8 mouse cellular contexts compared by ENCODE assay signal in genomic region chr19:25400212-25400913, GRCm38 (mm10).
DNase-seq lines count a peak whose midpoint lies in the region; ATAC-seq and TF ChIP-seq lines count a peak whose summit lies in the region.

No protein-coding gene starts in this region.

- H3K36me3 ChIP-seq in spleen, adult 2 months (ENCODE audit: control insufficient read depth, insufficient read depth, low read length) = no peaks in the 10 kb centered on the region
- H3K36me3 ChIP-seq in hindbrain, embryonic 11.5 days (ENCODE audit: control insufficient read depth, insufficient read depth, low read length) = no peaks in the 10 kb centered on the region
- no peaks in the 10 kb centered on the region for H3K36me3 ChIP-seq in limb, embryonic 13.5 days

- no peak overlapping the region for H3K4me3 ChIP-seq in spleen, adult 2 months (ENCODE audit: extremely low read depth, insufficient read depth, insufficient read length)
- H3K4me3 ChIP-seq in hindbrain, embryonic 11.5 days (ENCODE audit: low read depth, low read length) = no peak overlapping the region
- no peak overlapping the region for H3K4me3 ChIP-seq in limb, embryonic 13.5 days

- TF ChIP-seq CTCF in spleen, adult 2 months (IDR thresholded peaks at IDR 0.05; ENCODE audit: extremely low read depth, insufficient read depth, insufficient read length, insufficient replicate concordance) = no peak

- H3K4me1 ChIP-seq in spleen, adult 2 months (ENCODE audit: control insufficient read depth, insufficient read depth, insufficient read length) = no peaks in the 10 kb centered on the region
- H3K4me1 ChIP-seq in hindbrain, embryonic 11.5 days (replicated peaks; ENCODE audit: control insufficient read depth, insufficient read depth, low read length) = peaks cover 8% of the 10 kb centered on the region
- peaks cover 88% of the 10 kb centered on the region for H3K4me1 ChIP-seq in limb, embryonic 13.5 days

- peak overlapping the region; percentile 36; the same call in 1 of the 2 replicates for H3K27ac ChIP-seq in spleen, adult 2 months (ENCODE audit: insufficient read depth, low read length)
- peak overlapping the region; percentile 27 for H3K27ac ChIP-seq in hindbrain, embryonic 11.5 days (ENCODE audit: low read depth, low read length)
- H3K27ac ChIP-seq in limb, embryonic 13.5 days = peak overlapping the region; percentile 91

- 67% methylated on average over 13 of the region's 13 CpGs for WGBS in spleen, adult 2 months
- 34% methylated on average over 13 of the region's 13 CpGs for WGBS in hindbrain, embryonic 11.5 days
- WGBS in limb, embryonic 13.5 days = 32% methylated on average over 13 of the region's 13 CpGs

- intact Hi-C loops in gastrocnemius, postnatal 14 days (cut with DNase I; ENCODE audit: low total_unique reads) = no loop called here

- no peak overlapping the region for H3K9ac ChIP-seq in hindbrain, embryonic 11.5 days (ENCODE audit: low read depth, low read length)
- H3K9ac ChIP-seq in limb, embryonic 13.5 days = 0 out of 2 replicates have a peak overlapping the region, but pooled peaks have one; percentile 25

- H3K4me2 ChIP-seq in hindbrain, embryonic 11.5 days (replicated peaks; ENCODE audit: low read depth, low read length) = peak overlapping the region; percentile 3; the same call in 1 of the 2 replicates
- H3K4me2 ChIP-seq in limb, embryonic 13.5 days (replicated peaks) = peak overlapping the region; percentile 53

- H3K27me3 ChIP-seq in spleen, adult 2 months (ENCODE audit: control insufficient read depth, insufficient read depth, low read length) = no peaks in the 10 kb centered on the region; the same call in 1 of the 2 replicates
- no peaks in the 10 kb centered on the region for H3K27me3 ChIP-seq in hindbrain, embryonic 11.5 days (ENCODE audit: control insufficient read depth, insufficient read depth, low read length)
- no peaks in the 10 kb centered on the region for H3K27me3 ChIP-seq in limb, embryonic 13.5 days

- no peak for DNase-seq in spleen, adult 2 months (ENCODE audit: low read depth in 1 of 2, low spot score in 2 of 2)
- no peak for DNase-seq in spleen, postnatal 36 days (ENCODE audit: low spot score in 2 of 2)
- DNase-seq in hindbrain, embryonic 11.5 days (ENCODE audit: low spot score) = peak; percentile 46
- no peak for DNase-seq in frontal cortex, postnatal 25 days (ENCODE audit: low spot score in 2 of 2)
- DNase-seq in gastrocnemius, postnatal 14 days = no peak
- no peak for DNase-seq in left cerebral cortex, adult 18-20 months (ENCODE audit: low spot score in 2 of 2)

- TF ChIP-seq POLR2A in spleen, adult 2 months (IDR thresholded peaks at IDR 0.05; ENCODE audit: low read depth, low read length) = no peak

- ATAC-seq in hindbrain, embryonic 11.5 days (ENCODE audit: low FRiP score) = peak; percentile 73
- no peak for ATAC-seq in limb, embryonic 13.5 days (ENCODE audit: low FRiP score, low read depth)
- ATAC-seq in cerebellum, adult (ENCODE audit: insufficient number of reproducible peaks, low FRiP score, low TSS enrichment) = no peak

- H3K9me3 ChIP-seq in hindbrain, embryonic 11.5 days (ENCODE audit: control insufficient read depth, low read length) = no peaks in the 10 kb centered on the region
- H3K9me3 ChIP-seq in limb, embryonic 13.5 days = peaks cover 11% of the 10 kb centered on the region; the same call in 1 of the 2 replicates

Comparison
In these comparisons a context has a peak if more than half of its experiments do, and no peak if none do; other contexts are left out.
1. H3K27ac ChIP-seq: peak in every context shown above with its lines; median percentile 91 in limb, embryonic 13.5 days; 36 in spleen, adult 2 months; 27 in hindbrain, embryonic 11.5 days.